Mouse (Mus musculus) fat pad, adult 2 months (tissue): ENCODE data around the gene Dennd4a.

Experiments used
- DNase-seq: peaks from one replicate; pipeline ENCODE4 v3.0.0-alpha.2; 2011; ENCODE audit warnings: low read depth, low spot score; ENCODE audit errors: extremely low read depth

The Dennd4a gene

DNA sequence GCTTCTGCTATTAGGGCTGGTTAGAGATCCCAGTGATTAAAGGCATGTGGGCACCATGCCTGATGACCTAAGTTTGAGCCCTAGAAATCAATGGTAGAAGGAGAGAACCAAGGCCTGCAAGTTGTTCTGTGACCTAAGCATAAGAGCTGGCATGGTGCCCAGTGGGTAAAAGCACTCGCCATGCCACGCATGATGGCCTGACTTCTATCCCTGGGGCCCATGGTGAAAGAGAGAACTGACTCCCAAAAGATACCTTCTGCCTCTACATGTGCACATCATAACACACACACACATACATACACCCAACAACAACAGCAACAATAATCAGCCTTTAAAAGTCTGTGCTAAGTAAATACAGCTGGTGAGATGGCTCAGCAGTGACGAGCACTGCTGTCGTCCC lies 102.3 kb downstream of the Dennd4a start:
- DNase-seq = no peak

DNA sequence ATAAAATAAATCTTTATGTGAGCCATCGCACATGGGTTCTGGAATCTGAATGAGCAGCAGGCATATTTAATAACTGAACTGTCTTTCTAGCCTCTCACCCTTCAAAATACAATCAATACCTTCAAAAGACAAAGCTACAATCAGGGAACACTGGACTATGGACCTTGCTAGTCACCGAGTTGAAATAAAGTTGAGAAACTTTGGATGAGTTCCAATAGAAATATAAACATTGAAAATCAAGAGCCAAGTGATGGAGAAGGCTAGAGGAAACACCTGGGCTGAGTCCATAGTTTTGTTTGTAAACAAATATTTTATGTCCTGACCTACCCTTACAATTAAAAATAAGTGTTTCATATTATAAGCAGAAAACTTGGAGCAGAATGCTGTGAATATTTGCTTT lies 102.8 kb downstream of the Dennd4a start:
- no peak for DNase-seq

DNA sequence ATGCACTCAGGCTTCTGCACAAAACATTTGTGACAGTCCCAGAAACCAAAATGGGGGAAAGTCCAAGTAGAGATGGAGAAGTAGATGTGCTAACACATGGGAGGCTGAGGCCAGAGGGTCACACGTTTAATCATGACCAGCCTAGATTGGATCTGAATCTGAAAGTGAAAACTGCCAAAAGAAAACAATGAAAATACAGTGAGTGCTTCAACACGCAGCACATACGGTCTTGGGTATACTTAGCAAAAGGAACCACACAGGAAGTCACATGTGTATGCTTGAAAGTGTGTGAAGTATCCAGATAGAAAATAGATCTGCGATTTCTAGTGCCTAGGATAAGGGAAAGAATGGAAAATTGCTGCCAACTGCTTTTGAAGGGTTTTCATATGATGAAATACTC lies 103.5 kb downstream of the Dennd4a start:
- no peak for DNase-seq

DNA sequence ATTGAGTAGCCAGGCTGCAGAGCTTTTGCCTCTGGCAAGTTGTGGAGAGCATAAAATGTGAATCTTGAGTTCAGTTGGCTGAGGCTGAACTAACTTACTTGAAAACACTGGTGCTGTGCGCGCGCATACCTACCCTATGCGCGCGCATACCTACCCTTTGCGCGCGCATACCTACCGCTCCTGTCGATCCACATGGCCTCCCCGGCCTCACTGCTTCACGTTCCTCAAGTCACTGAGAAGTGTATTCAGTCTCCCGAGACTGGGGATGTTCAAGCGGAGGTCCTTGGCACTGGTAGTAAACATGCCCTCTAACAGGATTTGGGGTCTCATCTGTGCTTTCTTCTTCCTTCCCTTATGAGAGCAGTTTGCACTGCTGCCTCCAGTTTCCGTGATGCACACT lies 107.4 kb downstream of the Dennd4a start:
- no peak for DNase-seq

DNA sequence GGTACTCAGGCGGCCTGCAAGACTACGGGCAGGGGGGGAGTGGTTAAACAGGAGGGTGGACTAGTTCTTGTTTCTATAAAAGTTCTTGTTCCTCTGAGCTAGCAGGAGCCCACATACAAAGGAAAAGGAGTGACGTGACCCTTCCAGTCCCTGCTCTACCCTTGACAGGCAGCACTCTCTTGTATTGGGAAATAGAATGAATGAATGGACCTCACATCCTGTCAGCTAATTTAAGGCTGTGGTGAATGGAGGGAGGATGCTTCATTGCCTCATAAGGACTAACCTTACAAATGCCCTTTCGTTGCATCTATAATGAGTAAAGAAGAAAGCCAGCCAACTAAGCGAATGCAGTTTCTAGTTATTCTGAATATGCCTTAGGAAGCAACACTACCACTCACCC lies 114.6 kb downstream of the Dennd4a start:
- no peak for DNase-seq

DNA sequence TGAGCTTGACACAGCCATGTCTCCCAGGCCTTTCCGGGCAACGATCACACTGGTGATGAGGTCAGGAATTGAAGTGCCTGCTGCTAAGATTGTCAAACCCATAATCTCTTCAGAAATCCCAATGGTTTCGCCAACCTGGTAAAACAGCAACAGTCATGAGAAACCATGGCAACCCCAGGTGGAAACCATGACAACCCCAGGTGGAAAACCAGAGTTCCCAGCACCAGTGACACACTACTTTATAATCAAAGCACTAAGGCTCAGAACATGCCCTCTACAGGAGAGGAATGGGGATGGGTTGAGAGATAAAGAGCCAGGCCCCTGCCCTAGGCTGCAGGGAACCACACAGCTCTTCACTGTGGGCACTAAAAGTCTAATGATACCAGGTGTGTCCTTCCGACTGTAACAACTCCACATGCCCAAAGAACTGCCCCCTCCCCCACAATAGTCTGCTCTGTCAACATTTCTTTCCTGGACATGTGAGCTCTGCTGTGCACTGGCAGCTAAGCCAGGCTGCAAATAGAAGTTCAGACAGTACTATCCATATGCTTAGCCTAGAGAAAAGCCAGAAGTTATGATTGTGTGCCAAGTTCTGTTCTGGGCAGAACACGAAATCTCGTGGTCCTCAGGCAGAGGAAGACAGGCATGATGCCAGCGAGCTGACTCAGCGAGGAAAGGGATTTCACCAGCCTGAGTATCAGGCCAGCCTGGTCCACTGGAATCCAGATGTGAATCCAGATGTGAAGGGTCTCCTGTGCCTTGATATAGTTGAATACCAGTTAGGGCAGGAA lies 115.3 kb downstream of the Dennd4a start:
- DNase-seq = no peak

DNA sequence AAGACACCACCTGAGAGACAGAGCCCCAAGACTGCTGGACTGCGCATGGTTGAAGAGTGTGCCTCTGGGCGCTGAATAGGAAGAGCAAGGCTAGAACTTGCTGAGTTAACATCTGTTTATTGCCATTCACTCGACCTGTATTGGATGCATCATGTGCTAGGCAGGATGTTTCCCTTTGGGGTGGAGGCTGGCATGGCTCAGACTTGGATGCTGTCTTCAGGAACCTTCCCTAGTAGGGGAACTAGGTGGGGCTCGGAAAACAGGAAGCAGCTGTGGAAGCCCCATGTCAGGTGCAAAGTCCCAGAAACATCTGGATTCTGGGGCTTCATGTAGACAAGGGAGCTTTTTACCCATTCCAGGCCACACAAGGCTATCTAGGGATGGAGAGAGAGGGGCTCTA lies 119.1 kb downstream of the Dennd4a start:
- DNase-seq = no peak

DNA sequence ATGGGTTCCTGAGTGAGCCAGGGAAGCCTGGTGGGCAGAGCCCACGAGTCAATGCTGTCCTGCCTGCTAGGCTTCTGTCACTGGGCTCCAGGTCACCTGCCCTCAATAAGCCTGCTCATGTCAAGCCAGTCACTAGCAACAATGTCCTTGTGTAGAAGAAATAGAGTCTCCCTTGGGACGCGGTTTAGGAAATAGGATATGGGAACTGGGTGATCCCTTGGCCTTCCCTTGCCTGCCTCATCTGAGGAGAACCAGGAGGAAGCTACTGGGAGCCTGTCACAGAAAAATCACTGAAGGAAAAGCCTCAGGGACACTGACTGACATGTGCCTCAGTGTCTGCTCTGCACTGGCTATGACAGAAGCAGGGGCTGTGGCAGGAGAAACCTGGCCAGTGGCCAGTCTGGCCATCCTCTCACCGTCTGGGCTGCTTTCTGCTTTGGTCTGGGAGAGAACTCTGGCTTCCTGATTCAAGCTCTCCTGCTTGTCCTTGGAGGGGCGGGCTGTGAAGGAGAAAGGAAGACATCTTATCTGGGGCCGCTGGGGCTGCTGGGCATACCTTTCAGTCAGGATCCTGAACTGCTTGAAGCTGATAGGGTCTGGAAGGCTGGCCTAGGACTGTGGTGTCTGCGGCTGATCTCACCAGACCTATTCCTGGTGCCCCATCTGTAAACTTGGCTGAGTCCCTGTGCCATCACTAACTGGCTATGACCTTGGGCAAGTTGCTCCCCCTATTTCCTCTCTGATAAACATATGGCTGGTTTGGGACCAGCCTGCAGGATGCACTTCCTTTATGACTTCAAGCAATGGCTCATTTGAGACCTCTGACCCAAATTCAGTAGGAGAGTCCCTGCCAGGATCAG lies 120.8 kb downstream of the Dennd4a start:
- DNase-seq = no peak

DNA sequence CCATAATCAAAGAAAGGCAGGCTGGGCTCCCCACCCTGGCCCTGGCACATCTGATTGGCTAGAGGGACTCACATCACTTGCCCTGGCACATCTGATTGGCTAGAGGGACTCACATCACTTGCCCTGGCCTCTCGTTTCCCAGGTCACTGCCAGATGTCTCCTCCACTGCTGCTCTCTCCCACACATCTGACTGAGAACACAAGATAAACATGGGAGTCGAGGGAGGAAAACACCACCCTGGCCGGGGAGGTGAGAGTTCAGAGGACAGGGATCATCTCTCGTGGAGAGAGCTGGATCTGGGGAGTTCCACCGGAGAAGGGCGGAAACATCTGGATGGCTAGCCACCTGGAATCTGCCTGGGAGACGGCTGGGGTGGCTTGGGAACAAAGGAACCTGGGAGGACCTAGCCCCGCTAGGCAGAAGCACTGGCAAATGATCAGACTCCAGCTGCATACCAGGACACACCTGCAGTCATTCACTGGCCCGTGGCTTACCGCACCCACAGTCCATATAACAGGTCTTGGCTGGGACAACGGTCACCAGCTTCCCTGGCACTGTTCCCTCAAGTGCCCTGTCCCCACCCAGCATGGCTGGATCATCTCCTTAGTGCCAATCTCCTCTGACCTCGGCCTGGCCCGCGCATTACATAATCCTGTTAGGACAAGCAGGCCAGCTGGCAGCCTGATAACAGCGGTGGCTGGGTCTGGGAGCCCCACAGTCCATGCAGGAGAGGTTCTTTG lies 123.0 kb downstream of the Dennd4a start:
- no peak for DNase-seq

DNA sequence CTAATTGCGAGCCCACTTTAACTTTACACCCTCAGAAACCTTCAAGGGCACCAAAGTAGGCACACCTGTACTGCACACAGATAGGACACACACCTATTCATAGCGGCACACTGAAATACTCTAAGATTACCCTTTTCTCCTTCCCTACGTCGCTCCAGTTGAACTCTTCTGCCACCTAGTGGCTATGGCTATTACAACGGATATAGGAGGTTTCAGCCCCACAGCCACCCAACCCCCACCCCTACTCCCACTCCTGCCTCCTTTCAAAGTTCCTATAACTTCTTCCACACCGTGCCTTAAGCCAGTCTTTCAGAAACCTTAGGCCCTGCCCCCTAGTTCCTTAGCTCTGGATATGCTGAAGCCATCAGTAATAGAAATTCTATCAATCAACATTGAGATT lies 125.4 kb downstream of the Dennd4a start:
- DNase-seq = no peak

DNA sequence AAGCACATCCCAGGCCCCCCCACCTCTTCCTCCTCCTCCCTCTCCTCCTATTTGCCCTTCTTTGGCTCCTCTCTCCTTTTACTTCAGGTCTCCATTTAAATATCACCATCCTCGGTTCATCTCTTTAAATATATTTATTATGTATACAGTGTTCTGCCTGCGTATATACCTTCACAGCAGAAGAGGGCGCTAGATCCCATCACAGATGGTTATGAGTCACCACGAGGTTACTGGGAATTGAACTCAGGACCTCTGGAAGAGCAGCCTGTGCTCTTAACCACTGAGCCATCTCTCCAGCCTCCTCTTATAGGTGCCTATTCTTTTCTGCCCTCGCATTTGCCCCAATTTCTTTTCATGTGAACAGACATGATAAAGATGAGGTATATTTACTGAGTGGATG lies 126.4 kb downstream of the Dennd4a start:
- no peak for DNase-seq

DNA sequence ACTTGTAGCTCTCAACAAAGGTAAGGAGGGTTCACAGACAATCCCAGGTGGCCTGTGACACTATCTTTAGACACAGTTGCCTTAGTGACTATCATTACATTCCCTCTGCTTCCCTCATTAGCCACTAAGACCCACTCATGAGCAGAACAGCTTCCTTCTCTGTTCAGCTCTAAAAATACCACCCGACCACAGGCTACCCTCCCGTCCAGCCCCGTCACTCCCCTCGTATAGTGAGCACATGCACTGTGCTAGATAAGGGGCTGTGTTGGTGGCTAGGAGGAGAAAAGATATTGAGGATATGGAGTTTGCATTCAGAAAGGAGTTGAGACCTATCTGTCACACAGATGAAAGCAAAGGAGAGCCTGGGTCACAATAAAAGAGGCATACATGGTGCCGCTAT lies 127.4 kb downstream of the Dennd4a start:
- no peak for DNase-seq

DNA sequence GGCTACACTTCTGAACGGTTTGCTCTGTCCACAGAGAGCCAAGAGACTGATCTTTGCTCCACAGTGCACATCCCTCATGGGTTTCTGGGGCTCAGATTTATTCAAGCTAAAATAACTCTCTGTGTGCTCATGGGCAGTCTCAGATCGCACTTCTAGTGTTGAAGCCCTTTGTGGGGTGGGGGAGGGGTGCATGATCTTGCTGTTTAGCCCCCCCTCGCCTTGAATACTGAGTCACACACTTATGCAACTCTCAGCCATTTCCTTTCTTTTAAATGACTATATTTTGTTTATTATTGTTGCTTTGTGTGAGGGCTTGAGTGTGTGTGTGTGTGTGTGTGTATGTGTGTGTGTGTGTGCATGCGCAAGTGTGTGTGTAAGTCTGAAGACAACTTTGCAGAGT lies 128.1 kb downstream of the Dennd4a start:
- DNase-seq = no peak

DNA sequence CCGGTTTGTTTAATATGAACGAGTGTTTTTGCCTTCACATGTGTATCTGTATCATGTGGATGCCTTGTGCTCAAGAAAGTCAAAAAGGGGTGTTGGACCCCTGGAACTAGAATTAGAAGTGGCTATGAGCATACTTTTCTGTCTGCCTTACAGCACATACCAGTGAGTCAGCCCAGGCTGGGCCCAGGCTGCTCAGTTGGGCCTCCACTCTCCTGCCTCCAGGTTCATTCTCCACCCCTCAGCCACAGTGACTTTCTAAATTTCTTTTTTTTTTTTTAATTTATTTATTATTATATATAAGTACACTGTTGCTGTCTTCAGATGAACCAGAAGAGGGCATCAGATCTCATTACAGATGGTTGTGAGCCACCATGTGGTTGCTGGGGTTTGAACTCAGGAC lies 128.7 kb downstream of the Dennd4a start:
- no peak for DNase-seq

DNA sequence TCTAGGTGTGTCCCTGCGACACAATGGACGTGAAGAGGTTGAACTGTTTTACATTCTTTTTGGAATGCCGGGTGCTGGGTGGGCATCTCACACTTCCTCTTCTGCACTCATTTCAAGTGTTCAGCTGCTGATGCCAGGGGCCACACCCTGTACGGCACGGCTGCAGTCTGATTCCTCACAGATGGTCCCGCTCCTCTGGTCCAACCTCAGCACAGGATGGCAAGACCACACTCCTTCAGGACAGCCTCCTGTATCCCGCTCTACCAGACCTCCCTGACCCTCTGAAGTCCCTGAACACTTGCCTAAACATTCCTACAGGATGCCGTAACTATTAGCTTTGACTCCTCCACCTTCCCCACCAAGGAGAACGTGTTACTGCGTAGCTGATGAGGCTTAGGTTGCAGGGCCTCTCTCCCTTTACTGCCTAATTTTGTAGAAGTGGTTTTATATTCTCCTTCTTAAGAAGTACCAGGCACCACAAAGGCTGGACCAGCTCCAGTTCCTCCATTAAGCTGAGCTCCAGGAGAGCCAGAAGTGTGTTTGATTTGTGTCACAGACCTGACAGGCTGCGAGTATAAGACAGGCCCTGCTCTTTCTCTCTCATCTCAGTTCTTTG lies 129.7 kb downstream of the Dennd4a start:
- no peak for DNase-seq

DNA sequence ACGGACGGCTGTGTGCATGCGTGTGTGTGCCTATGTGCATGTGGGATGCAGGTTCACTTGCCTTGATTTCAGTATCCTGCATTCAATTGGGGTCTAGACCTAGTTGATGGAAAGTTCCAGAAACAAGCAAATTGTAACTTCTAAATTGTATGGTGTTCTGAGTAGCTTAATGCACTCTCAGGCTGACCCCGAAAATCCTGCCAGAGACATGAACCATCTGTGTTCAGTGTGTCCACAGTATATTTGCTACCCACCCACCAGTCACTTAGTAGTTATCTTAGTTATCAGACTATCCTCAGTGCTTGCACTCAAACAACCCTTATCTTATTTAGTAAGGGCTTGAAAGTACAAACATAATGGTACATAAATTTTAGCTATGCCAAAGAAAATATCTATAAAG lies 130.5 kb downstream of the Dennd4a start:
- DNase-seq = no peak

DNA sequence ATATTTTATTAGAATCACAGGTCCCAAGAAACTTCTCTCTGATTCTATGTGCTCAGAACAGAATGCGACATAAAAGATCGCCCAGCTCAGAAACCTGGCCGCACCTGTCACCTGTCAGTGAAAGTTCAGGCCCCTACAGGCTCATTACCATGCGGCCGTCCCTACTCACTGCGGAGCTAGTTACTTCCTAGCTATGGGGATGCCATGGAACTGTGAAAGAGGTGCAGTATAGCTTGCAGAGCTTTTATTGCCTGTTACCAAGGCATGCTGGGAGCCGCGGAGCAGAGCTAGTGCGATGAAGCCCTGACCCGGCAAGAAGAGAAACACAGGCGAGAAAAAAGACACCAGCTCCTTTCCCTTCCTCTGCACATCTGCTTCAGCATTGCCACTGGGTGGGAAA lies 132.9 kb downstream of the Dennd4a start:
- no peak for DNase-seq

DNA sequence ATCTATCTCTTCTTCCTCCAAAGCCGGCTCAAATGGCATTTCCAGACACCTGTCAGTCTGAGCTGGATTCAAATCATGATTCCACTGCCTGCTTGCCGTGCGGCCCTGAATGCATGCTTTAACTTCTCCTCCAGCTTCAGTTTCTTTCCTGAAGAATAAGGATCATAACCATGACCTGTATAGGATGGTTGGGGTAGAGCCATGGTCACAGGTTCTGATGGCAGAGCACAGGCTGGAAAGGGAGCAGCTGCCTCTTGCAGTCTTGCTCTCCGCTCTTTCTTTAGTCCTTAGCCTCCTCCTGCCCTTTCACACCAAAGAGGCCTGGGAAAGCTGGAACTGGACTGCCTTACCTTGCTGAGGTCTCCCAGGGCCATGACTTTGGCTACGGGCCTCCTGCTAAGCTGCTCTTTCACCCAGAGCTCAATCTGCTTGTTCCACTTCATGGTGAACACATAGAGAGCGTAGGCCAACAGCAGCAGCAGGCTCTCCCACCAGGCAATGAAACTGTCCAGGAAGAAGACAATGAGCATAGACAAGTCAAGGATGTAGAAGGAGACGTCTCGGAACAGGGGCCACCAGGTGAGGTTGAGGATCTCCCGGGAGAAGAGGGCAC lies 136.4 kb downstream of the Dennd4a start:
- DNase-seq = no peak

DNA sequence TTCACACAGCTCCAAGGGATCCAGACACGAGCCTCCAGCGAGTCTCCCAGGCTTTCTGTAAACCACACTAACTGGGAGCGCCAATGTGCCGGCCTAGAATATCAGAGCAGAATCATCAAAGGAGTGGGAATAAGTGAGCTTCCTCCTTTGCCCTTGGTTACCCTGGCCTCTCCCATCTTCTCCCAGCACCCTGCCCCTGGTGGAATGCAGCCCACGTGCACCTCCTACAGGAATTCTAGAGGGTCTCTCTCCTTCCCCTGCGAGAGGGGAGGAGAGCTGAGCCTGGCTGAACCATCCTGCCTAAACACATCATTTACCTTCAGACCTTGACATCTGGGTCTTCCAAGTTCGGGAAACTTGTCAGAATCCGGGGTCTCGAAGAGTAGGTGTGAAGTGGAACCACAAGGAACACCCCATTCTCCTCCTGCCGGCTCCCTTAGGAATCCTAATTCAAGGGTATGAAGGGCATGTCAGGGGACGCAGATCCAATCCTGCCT lies 140.1 kb downstream of the Dennd4a start, which contains the start of gene Slc24a1:
Gene Slc24a1, minus strand, starts transcription at position 447 of the 497 bp plus-strand sequence.
- no peak for DNase-seq

DNA sequence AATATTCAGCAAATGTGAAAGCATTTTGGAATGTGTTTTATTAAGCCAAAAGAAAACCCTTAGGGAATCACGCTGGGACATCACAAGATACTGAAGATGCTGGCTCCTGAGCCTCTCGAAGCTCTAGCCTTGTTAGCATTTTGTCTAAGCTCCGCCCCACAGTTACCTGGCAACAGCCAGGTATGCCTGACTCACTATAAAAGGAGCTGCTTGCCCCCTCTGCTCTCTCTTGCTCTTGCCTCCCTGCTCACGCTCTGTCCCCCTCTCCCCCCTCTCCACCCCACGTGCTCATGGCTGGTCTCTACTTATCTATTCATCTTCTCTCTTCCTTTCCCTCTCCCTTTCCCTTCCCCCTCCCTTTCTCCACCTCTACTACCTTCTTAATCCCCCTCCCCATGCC lies 140.9 kb downstream of the Dennd4a start:
- DNase-seq = no peak

DNA sequence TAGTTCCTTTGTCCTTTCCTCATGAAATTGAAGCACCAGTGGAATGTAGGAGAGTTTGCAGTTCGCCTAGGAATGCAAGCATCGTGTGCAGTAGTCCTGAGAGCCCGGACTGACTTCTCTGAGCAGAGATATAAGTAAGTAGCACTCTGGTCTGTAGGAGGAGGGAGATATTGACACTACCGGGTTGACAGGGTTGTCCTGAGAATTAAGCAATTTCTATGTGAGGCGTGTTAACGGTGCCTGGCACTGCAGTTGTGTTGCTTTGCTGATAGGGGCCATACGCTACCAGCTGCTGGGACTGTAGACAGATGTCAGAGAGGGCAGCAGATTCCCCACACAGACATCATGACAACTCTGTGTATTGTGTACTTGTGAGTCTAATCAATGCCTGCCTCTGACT lies 142.1 kb downstream of the Dennd4a start:
- DNase-seq = no peak
